Mouse (Mus musculus) right cerebral cortex, postnatal 25 days (tissue): Measurements from ENCODE around the gene Gm20604.

Experiments
- DNase-seq: peaks from one replicate; pipeline ENCODE4 v3.0.0; 2022

Gene Gm20604

GRCm38 (mm10) chr12:102705216-102705871, 53.1 kb downstream of the Gm20604 start:
- peak; percentile 87 for DNase-seq

GRCm38 (mm10) chr12:102704457-102705198, 53.8 kb downstream of the Gm20604 start, which contains the start of gene Itpk1:
Gene Itpk1 (minus strand): TSS chr12:102704930.
- peak; percentile 70 for DNase-seq

- DNase-seq, result no peak
Observed at GRCm38 (mm10) chr12:102703921-102704408, 54.5 kb downstream of the Gm20604 start.

GRCm38 (mm10) chr12:102703441-102703840, 55.0 kb downstream of the Gm20604 start:
- DNase-seq, result no peak

- DNase-seq, result no peak
Observed at GRCm38 (mm10) chr12:102703111-102703412, 55.4 kb downstream of the Gm20604 start.

GRCm38 (mm10) chr12:102702356-102703110, 55.9 kb downstream of the Gm20604 start:
- no peak for DNase-seq

GRCm38 (mm10) chr12:102701691-102702207, 56.7 kb downstream of the Gm20604 start:
- DNase-seq, result no peak

- no peak for DNase-seq
Observed at GRCm38 (mm10) chr12:102700453-102700852, 58.0 kb downstream of the Gm20604 start.

GRCm38 (mm10) chr12:102699156-102699555, 59.3 kb downstream of the Gm20604 start:
- DNase-seq, result no peak

- DNase-seq, result no peak
Observed at GRCm38 (mm10) chr12:102698089-102698684, 60.3 kb downstream of the Gm20604 start.

GRCm38 (mm10) chr12:102697381-102697780, 61.1 kb downstream of the Gm20604 start:
- DNase-seq, result no peak

- no peak for DNase-seq
Observed at GRCm38 (mm10) chr12:102696635-102697354, 61.7 kb downstream of the Gm20604 start.

- DNase-seq, result peak; percentile 85
Observed at GRCm38 (mm10) chr12:102695369-102696239, 62.9 kb downstream of the Gm20604 start.

GRCm38 (mm10) chr12:102691761-102692160, 66.7 kb downstream of the Gm20604 start:
- no peak for DNase-seq
